Mouse (Mus musculus): ENCODE data around the gene Sema4d. TPM values are rescaled to one million over a fixed set of nuclear protein-coding genes. Genes with fewer than 3 reads are reported as not detected.
A peak's percentile ranks its signal among the peaks of the same experiment; 100 is the strongest.

The Sema4d gene
- polyA plus RNA-seq, 1 experiment from 2014 or later, result 26.5 TPM

DNA sequence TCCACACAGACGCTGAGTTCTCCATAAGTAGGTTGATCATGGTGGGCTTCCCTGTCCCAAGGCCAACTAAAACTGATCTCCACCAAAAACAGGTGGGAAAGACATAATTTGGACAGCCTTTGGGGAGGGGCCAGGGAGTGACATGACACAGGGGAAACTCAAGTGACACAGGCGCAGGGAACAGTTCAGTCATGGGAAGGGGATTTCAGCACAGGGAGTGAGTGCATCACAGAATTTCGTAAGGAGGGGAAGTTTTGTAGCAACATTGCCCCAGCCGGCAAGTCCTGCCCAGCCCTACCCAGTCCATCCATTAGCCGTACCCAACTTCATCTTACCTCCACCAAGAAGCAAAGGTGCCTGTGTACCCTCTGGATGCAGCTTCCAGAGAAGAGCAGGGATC is 52.8 kb downstream of the Sema4d start:
- no peak for DNase-seq (ENCODE audit: low read depth, low spot score)
- no peak for ATAC-seq
- CTCF ChIA-PET, result no interaction called here
- no peak for TF ChIP-seq CTCF (IDR thresholded peaks at IDR 0.05)
- H3K27me3 ChIP-seq, result no peaks in the 10 kb centered on the region
- POLR2A ChIA-PET, result interaction anchor here (1.1 kb wide), 1 partner anchor 13 kb away, joined by 3 read pairs; no protein-coding TSS in a partner anchor
- in situ Hi-C loops (cut with MboI; ENCODE audit: low pct_unique_long_range_greater_than_20kb), result no loop called here

DNA sequence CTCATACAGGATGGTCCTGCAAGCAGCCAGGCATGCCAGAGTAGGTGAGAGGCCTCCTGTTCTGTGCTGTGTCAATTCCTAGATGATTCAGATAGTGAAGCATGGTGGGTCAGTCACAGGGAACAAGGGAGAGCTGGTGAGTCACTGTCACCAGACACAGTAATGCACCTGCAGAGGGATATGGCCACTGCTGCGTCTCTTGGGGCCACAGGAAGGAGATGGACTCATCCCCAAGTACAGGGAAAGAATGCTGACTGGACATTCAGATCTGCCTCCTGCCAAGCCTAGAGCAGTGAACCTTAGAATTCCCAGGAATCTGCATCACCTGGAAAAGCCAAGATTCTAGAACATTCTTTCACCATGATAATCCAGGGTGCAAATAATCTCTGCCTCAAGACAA is 53.8 kb downstream of the Sema4d start:
- ChIA-PET CTCF (no interaction called here), POLR2A (interaction anchor here (1.1 kb wide), 1 partner anchor 14 kb away, joined by 3 read pairs; no protein-coding TSS in a partner anchor)
- ATAC-seq (peak; percentile 84), DNase-seq (ENCODE audit: low read depth, low spot score) (peak; percentile 73)
- no peaks in the 10 kb centered on the region for H3K27me3 ChIP-seq
- in situ Hi-C loops (cut with MboI; ENCODE audit: low pct_unique_long_range_greater_than_20kb), result no loop called here
- TF ChIP-seq CTCF (IDR thresholded peaks at IDR 0.05), result no peak

DNA sequence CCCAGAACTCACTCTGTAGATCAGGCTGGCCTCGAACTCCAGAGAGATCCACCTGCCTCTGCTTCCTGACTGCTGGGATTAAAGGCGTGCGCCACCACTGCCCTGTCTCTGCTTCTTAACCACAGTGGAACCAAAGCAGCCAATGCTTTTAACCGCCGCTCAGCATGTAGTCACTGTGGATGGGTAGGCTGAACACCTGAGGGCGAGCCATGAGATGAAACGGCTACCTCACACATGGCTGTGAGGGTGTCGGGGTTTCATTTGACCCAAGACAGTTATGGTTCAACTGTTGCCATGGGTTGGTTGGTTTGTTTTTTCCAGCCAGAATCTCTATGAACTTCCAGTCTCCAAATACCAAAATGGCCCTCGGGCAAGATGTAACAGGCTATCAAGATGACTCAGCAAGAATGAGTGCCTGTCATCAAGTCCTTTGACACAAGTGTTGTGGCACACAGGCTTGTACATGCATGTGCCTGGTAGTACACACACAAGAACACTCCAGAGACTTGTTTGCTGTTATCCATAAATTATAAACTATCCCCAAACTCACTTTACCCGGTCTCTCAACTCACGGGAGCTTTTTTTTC is 54.9 kb downstream of the Sema4d start:
- no peaks in the 10 kb centered on the region for H3K27me3 ChIP-seq
- DNase-seq (ENCODE audit: low read depth, low spot score), result no peak
- ChIA-PET POLR2A (no interaction called here), CTCF (no interaction called here)
- in situ Hi-C loops (cut with MboI; ENCODE audit: low pct_unique_long_range_greater_than_20kb), result no loop called here
- TF ChIP-seq CTCF (IDR thresholded peaks at IDR 0.05), result no peak
- ATAC-seq, result no peak

DNA sequence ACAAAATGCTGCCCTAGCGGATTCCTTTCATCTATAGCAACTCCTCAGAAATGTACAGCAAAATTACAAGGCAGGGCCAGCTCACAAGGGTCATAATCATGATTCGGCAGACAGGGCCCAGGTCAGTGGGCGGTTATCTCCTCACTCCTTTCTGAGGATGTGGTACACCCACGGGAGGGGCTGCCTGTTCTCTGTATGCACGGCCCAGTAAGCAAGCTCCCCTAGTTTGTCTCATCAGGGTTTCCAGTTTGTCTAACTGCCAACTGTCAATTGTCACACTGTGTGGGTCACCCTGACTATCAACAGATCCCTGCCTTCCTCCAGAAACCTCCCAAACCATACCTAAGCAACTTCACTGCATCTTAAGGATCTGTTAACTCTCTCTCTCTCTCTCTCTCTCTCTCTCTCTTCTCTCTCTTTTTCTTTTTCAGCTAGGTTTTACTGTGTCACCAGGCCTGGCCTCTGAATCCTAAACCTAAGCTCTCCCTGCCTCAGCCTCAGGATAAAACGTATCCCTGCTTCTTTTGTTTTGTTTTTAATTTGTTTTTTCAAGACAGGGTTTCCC is 55.5 kb downstream of the Sema4d start:
- no peak for TF ChIP-seq CTCF (IDR thresholded peaks at IDR 0.05)
- H3K27me3 ChIP-seq, result no peaks in the 10 kb centered on the region
- ChIA-PET POLR2A (no interaction called here), CTCF (interaction anchor here (1.1 kb wide), 2 partner anchors 9 to 25 kb away, joined by 3 to 4 read pairs; no protein-coding TSS in a partner anchor)
- in situ Hi-C loops (cut with MboI; ENCODE audit: low pct_unique_long_range_greater_than_20kb), result no loop called here
- no peak for DNase-seq (ENCODE audit: low read depth, low spot score)
- ATAC-seq, result no peak

DNA sequence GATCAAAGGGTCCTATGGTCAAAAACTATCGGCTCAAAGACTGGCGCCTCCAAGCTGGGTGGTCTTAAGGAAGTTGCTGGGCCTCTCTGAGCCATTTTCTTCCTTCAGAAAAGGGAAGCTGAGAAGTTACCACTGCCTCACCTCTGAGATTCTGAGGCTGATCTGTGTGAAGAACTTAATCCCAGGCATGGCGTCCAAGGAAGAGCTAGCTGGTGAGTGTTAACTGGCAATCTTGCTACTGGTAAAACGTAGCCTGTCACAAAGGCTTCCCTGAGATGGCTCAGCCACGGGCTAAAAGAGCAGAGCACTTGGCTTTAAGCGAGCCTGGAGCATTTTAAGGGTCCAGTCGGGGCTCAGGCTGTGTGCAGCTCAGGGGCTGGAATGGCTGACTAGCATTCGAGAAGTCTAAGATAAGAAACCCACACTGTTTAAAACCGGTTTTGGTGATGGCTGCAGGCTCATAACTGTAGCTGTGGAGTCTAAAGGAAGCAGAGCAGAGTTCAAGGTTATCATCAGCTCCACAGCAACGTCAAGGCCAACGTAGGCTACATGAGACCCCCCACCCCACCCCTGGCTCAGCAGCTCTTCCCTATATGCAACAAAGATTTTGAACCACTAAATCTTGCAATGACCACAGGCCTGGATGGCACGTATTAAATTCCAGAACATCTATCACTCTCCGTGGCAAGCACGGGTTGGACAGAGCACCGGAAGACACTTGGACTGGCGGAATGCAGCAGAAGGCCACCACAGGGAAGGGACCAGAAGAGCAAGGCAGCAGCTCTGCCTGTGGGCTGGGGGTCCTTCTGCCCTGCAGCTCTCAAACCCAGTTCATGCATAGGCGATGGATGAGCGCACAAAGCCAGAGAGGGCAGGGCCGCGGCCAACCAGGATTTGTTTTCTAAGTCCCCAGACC is 56.3 kb downstream of the Sema4d start:
- TF ChIP-seq CTCF (IDR thresholded peaks at IDR 0.05), result no peak
- POLR2A ChIA-PET, result no interaction called here
- CTCF ChIA-PET, result interaction anchor here (0.7 to 1.1 kb wide), 4 partner anchors 9 to 25 kb away, joined by 3 to 4 read pairs (median 4); no protein-coding TSS in a partner anchor
- H3K27me3 ChIP-seq, result no peaks in the 10 kb centered on the region
- DNase-seq (ENCODE audit: low read depth, low spot score), result no peak
- ATAC-seq, result no peak
- in situ Hi-C loops (cut with MboI; ENCODE audit: low pct_unique_long_range_greater_than_20kb), result no loop called here

DNA sequence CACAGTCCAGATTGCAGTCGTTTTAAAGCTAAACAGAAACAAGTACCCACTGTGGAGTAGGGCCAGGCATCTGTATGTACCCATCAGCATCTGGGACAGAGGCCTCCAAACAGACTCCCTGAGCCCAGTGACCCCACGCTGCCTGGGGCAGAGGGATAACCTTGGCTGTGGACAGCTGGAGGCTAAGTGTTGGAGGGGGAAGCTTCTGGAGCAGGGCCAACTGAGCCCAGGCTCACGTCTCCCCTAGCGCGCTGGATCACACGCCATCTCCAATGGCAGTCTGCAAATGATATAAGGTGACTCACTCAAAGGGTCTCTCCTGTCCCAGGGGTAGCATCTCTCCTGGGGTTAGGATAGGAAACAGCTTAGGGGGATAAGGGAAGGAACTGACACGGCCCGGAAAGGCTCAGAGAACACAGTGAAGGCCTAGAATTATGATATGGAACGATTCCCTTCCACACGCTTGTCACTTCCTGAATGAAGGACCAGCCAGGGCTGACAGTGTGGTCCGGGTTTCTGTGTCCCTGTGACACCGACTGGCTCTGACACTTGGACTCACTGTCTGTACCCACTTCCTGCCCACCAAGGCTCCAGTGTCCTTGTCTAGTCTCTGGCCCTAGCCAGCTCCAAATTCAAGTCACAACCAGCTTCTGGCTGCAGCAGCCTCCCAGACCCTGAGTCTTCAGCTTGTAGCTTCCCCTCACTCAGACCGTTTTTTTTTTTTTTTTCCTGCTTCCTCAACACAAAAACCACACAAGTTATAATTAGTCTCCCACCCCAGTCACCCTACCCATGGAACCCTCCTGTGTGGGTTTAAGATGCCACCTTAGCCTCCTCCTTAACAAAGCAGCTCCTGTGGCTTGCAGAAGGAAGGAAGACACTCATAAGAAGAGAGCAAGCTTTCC is 57.3 kb downstream of the Sema4d start:
- TF ChIP-seq CTCF (IDR thresholded peaks at IDR 0.05), result no peak
- ChIA-PET POLR2A (interaction anchor here (0.6 kb wide), 2 partner anchors 8 to 16 kb away, joined by 3 read pairs; no protein-coding TSS in a partner anchor), CTCF (interaction anchor here (1.1 kb wide), 2 partner anchors 8 to 20 kb away, joined by 4 read pairs; no protein-coding TSS in a partner anchor)
- ATAC-seq, result no peak
- no peaks in the 10 kb centered on the region for H3K27me3 ChIP-seq
- DNase-seq (ENCODE audit: low read depth, low spot score), result no peak
- in situ Hi-C loops (cut with MboI; ENCODE audit: low pct_unique_long_range_greater_than_20kb), result no loop called here

DNA sequence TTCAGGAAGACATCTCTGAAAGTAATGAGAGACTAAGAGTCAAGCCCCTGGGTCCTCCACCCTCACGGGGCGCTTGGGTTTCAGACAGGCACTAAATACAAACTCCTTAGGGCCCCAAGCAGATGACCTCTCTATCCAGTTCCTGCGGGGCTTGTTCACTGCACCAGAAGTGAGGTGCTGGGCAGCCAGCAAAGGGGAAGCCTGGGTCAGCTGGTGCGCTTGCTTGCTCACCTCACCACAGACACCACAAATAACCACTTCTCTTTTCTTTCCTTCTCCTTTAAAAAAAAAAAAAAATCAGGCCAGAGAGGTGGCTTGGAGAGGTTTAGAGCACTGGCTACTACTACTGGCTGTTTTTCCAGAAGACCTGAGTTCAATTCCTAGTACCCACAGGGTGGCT is 59.0 kb downstream of the Sema4d start:
- ChIA-PET POLR2A (interaction anchor here (0.6 kb wide), 1 partner anchor 54 kb away, joined by 3 read pairs; no protein-coding TSS in a partner anchor), CTCF (no interaction called here)
- TF ChIP-seq CTCF (IDR thresholded peaks at IDR 0.05), result no peak
- no peak for DNase-seq (ENCODE audit: low read depth, low spot score)
- in situ Hi-C loops (cut with MboI; ENCODE audit: low pct_unique_long_range_greater_than_20kb), result no loop called here
- no peak for ATAC-seq
- H3K27me3 ChIP-seq, result no peaks in the 10 kb centered on the region

DNA sequence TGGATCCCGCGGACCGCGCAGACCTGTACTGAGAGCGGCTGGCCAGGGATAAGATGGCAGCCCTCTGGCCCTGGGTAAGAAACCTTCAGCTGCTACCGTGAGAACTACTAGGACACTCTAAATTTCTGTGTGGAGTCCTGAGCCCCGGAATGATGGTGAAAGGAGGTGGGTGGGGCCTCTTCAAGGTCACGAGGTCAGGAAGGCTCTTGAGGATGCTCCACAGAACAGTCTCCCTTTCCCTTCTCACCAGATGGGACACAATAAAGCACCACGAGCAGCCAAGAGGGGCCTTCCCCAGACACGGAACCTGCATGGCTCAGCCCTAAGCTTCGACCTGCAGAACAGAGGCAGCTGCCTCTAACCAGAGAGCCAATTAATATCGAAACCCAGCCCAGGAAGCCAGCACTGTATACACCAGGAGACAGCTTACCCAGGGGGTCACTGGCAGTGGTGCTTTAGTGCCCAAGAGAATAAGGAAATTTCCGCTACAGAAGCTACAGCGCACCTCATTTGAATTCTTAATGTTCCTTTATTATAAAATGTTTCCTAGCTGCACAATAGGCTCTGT is 61.4 kb downstream of the Sema4d start:
- H3K27me3 ChIP-seq, result no peaks in the 10 kb centered on the region
- in situ Hi-C loops (cut with MboI; ENCODE audit: low pct_unique_long_range_greater_than_20kb), result no loop called here
- no peak for ATAC-seq
- POLR2A ChIA-PET, result interaction anchor here (1.0 kb wide), 1 partner anchor 60 kb away, joined by 3 read pairs; no protein-coding TSS in a partner anchor
- no peak for TF ChIP-seq CTCF (IDR thresholded peaks at IDR 0.05)
- DNase-seq (ENCODE audit: low read depth, low spot score), result no peak
- CTCF ChIA-PET, result no interaction called here

DNA sequence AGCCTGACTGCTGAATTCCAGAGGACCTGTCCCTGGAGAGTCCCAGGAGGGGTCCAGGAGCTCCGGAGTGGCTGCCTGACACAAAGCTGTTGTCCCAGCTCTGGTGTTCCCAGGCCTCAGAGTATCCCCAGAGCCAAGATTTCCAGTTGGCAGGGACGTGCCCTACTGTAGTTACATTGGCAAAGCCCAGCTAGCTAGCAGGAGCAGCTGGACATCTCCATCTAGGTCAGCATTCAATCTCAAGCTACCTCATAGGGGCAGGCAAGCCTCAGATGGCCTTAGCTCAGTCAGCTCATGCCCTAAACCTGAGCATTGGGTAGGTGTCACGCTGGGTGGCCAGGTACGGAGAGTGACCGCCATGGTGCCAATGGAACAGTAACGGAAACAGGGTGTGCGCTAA is 62.1 kb downstream of the Sema4d start:
- no peak for TF ChIP-seq CTCF (IDR thresholded peaks at IDR 0.05)
- ChIA-PET CTCF (no interaction called here), POLR2A (interaction anchor here (1.0 kb wide), 1 partner anchor 60 kb away, joined by 3 read pairs; no protein-coding TSS in a partner anchor)
- DNase-seq (ENCODE audit: low read depth, low spot score) (no peak), ATAC-seq (no peak)
- no peaks in the 10 kb centered on the region for H3K27me3 ChIP-seq
- in situ Hi-C loops (cut with MboI; ENCODE audit: low pct_unique_long_range_greater_than_20kb), result no loop called here
